ENCODE assay signal across 8 mouse cellular contexts in the genomic region with DNA sequence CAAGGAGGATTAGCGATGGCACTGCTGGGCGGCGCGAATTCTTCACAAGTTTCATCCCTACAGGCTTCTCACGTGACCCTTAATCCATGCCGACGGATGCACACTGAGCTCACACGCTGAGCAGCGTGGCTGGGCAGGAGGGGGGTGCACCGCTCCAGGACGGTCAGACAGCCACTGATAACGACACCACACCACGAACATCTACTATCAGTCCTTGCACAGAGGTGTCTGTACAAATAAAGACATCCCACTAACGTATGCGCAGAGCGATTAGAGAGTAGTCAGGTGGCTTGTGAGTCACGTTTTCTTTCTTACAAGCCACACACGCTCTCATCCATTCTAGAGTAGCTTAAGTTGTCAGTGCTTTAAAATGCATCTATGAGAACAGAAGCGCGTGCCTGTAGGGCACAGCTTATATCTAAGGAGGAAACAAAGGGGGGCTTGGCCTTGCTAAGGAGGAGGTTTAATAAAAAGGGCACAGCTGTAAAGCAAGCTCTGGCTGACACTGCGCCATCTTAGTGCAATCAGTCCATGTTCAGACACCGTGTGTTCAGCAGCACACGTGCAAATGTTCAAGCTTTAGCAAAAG. TPM values are rescaled to one million over a fixed set of nuclear protein-coding genes. Genes with fewer than 3 reads are reported as not detected.
DNase-seq lines count a peak whose midpoint lies in the region; ATAC-seq lines count a peak whose summit lies in the region.

No protein-coding gene starts in this region.

- WGBS in kidney, embryonic 15.5 days = 29% methylated on average over 23 of the region's 23 CpGs
- 6% methylated on average over 23 of the region's 23 CpGs for WGBS in forebrain, embryonic 10.5 days
- WGBS in liver, embryonic 13.5 days (ENCODE audit: insufficient replicate concordance) = 11% methylated on average over 23 of the region's 23 CpGs

- H3K4me2 ChIP-seq in kidney, embryonic 15.5 days = no peak overlapping the region
- H3K4me2 ChIP-seq in liver, embryonic 13.5 days = peak overlapping the region; percentile 52

- H3K36me3 ChIP-seq in kidney, embryonic 15.5 days = peaks cover 66% of the 10 kb centered on the region
- H3K36me3 ChIP-seq in forebrain, embryonic 10.5 days (replicated peaks) = peaks cover 67% of the 10 kb centered on the region
- H3K36me3 ChIP-seq in liver, embryonic 13.5 days = peaks cover 62% of the 10 kb centered on the region

- DNase-seq in kidney, postnatal 25 days = no peak
- DNase-seq in forebrain, embryonic 10.5 days (ENCODE audit: extremely low spot score, low spot score) = peak; percentile 64
- DNase-seq in liver, embryonic 13.5 days = peak; percentile 88
- peak; percentile 62 to 67 for DNase-seq in spleen, postnatal 4 days (ENCODE audit: low spot score in 2 of 2)
- no peak for DNase-seq in thymus, postnatal 36 days
- no peak for DNase-seq in cerebellum, postnatal 14 days
- no peak for DNase-seq in frontal cortex, postnatal 14 days (ENCODE audit: low spot score in 2 of 2)

- no peaks in the 10 kb centered on the region; the same call in 1 of the 2 replicates for H3K4me1 ChIP-seq in kidney, embryonic 15.5 days
- H3K4me1 ChIP-seq in forebrain, embryonic 10.5 days = peaks cover 19% of the 10 kb centered on the region
- H3K4me1 ChIP-seq in liver, embryonic 13.5 days (replicated peaks) = peaks cover 45% of the 10 kb centered on the region

- no peaks in the 10 kb centered on the region for H3K27me3 ChIP-seq in kidney, embryonic 15.5 days
- no peaks in the 10 kb centered on the region for H3K27me3 ChIP-seq in forebrain, embryonic 10.5 days (ENCODE audit: poor library complexity, severe bottlenecking)
- no peaks in the 10 kb centered on the region for H3K27me3 ChIP-seq in liver, embryonic 13.5 days

- H3K27ac ChIP-seq in kidney, embryonic 15.5 days = no peak overlapping the region
- H3K27ac ChIP-seq in forebrain, embryonic 10.5 days = peak overlapping the region; percentile 75
- H3K27ac ChIP-seq in liver, embryonic 13.5 days = peak overlapping the region; percentile 89

- H3K4me3 ChIP-seq in kidney, embryonic 15.5 days (replicated peaks) = no peak overlapping the region
- peak overlapping the region; percentile 39 for H3K4me3 ChIP-seq in forebrain, embryonic 10.5 days
- H3K4me3 ChIP-seq in liver, embryonic 13.5 days (replicated peaks) = peak overlapping the region; percentile 10; the same call in 1 of the 2 replicates

- no peaks in the 10 kb centered on the region for H3K9me3 ChIP-seq in kidney, embryonic 15.5 days (replicated peaks)
- peaks cover 11% of the 10 kb centered on the region; the same call in 1 of the 2 replicates for H3K9me3 ChIP-seq in forebrain, embryonic 10.5 days
- H3K9me3 ChIP-seq in liver, embryonic 13.5 days (replicated peaks) = peaks cover 9% of the 10 kb centered on the region

- no peak overlapping the region for H3K9ac ChIP-seq in kidney, embryonic 15.5 days
- peak overlapping the region; percentile 48 for H3K9ac ChIP-seq in liver, embryonic 13.5 days

- ATAC-seq in kidney, embryonic 15.5 days (replicated peaks; ENCODE audit: low FRiP score) = peak; percentile 95
- peak; percentile 100 for ATAC-seq in liver, embryonic 13.5 days (ENCODE audit: low read depth)

RNA-seq across cellular contexts. Expression of a gene that starts 17.5 kb away (rescaled TPM):
- 31.2 and 31.8 TPM in 2 replicates for polyA plus RNA-seq in kidney, embryonic 15.5 days (2015; fragmentation: Nextera tagmentation; extraction: Ambion mirVana)
- polyA plus RNA-seq in forebrain, embryonic 10.5 days (2016; fragmentation: Nextera tagmentation; extraction: Ambion mirVana) = 30.1 and 34.9 TPM in 2 replicates
- polyA plus RNA-seq in liver, embryonic 13.5 days (2015; fragmentation: Nextera tagmentation; extraction: Ambion mirVana) = 18.4 and 22.7 TPM in 2 replicates

RNA-seq across cellular contexts. Expression of a gene that starts 57.0 kb away (rescaled TPM):
- 50.8 and 55.9 TPM in 2 replicates for polyA plus RNA-seq in kidney, embryonic 15.5 days (2015; fragmentation: Nextera tagmentation; extraction: Ambion mirVana)
- 60.5 and 64.5 TPM in 2 replicates for polyA plus RNA-seq in forebrain, embryonic 10.5 days (2016; fragmentation: Nextera tagmentation; extraction: Ambion mirVana)
- polyA plus RNA-seq in liver, embryonic 13.5 days (2015; fragmentation: Nextera tagmentation; extraction: Ambion mirVana) = 39.9 and 50.2 TPM in 2 replicates

Comparison
In these comparisons a context has a peak if more than half of its experiments do, and no peak if none do; other contexts are left out.
1. DNase-seq: peak in forebrain, embryonic 10.5 days (single experiment), liver, embryonic 13.5 days (single experiment) and spleen, postnatal 4 days (2 of 2); none in kidney, postnatal 25 days (0 of 2), thymus, postnatal 36 days (0 of 2), cerebellum, postnatal 14 days (0 of 2) and frontal cortex, postnatal 14 days (0 of 2).